Mouse (Mus musculus) embryonic fibroblast, embryonic 13.5 days (primary cell): ENCODE data around the gene Nr2c2ap.

Experiments used
- CTCF ChIP-seq: IDR thresholded peaks from 2 replicates; pipeline ENCODE4 v1.5.1; 2011; ENCODE audit warnings: mild to moderate bottlenecking, control low read depth, low read length, moderate library complexity, borderline replicate concordance; ENCODE audit not compliant: insufficient read depth
- POLR2A ChIP-seq: IDR thresholded peaks from 2 replicates; pipeline ENCODE4 v1.6.1; 2011; ENCODE audit warnings: low read depth, mild to moderate bottlenecking, control low read depth, low read length, moderate library complexity

DNA sequence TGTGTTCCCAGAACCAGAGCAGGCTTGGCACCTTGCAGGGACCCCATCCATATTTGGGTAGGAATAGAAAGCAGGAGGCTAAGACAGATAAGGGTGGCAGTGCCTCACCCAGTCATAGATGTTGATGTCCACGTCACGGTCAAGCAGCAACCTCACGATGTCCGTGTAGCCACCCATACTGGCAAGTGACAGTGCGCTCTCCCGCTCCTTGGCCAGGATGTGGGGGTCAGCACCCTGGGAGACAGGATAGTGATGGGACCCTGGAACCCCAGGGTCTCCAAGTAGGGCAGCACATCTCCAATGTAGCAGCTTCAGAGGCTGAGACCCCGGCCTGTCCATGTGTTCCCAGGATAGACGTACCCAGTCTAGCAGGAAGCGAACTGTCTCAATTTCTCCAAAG is 3.8 kb downstream of the Nr2c2ap start:
- TF ChIP-seq CTCF (no peak), POLR2A (no peak)
